Mouse (Mus musculus) limb, embryonic 14.5 days (tissue): ENCODE measurements around the gene Hyal1. TPM values are rescaled to one million over a fixed set of nuclear protein-coding genes. Genes with fewer than 3 reads are reported as not detected.

Source experiments
- ATAC-seq: fragments of 200-750 bp; cut with Nextera tagmentation; 2 replicates; pipeline ENCODE4 v1.8.0; 2017; ENCODE audit warnings: low read depth, moderate number of reproducible peaks, moderate TSS enrichment; ENCODE audit not compliant: low FRiP score
- DNase-seq: peaks from one replicate; pipeline ENCODE4 v3.0.0-alpha.2; 2015; ENCODE audit warnings: low spot score
- H3K27ac ChIP-seq: fragments of 300-500 bp; sonication (generic); replicated peaks from 2 replicates; pipeline ENCODE4 v1.5.1; 2014; ENCODE audit warnings: low read depth, mild to moderate bottlenecking, low read length, moderate library complexity, mixed read lengths
- H3K27me3 ChIP-seq: fragments of 300-500 bp; sonication (generic); 2 replicates; pipeline ENCODE4 v1.6.1; 2014; ENCODE audit warnings: low read length, mixed read lengths; ENCODE audit not compliant: control insufficient read depth, insufficient read depth
- H3K36me3 ChIP-seq: fragments of 300-500 bp; sonication (generic); 2 replicates; pipeline ENCODE4 v1.6.1; 2014; ENCODE audit warnings: mild to moderate bottlenecking, low read length, moderate library complexity, mixed read lengths; ENCODE audit not compliant: control insufficient read depth, insufficient read depth
- H3K4me1 ChIP-seq: fragments of 300-500 bp; sonication (generic); 2 replicates; pipeline ENCODE4 v1.6.1; 2014; ENCODE audit warnings: antibody characterized with exemption, low read length, mixed read lengths; ENCODE audit not compliant: control insufficient read depth, insufficient read depth
- H3K4me2 ChIP-seq: fragments of 300-500 bp; sonication (generic); replicated peaks from 2 replicates; pipeline ENCODE4 v1.6.1; 2014; ENCODE audit warnings: low read depth, mild to moderate bottlenecking, low read length, moderate library complexity; ENCODE audit not compliant: severe bottlenecking
- H3K4me3 ChIP-seq: fragments of 300-500 bp; sonication (generic); replicated peaks from 2 replicates; pipeline ENCODE4 v1.5.1; 2014; ENCODE audit warnings: low read length
- H3K9ac ChIP-seq: fragments of 300-500 bp; sonication (generic); 2 replicates; pipeline ENCODE4 v1.6.1; 2014; ENCODE audit warnings: mild to moderate bottlenecking, low read depth, low read length, moderate library complexity; ENCODE audit not compliant: severe bottlenecking
- H3K9me3 ChIP-seq: fragments of 300-500 bp; sonication (generic); 2 replicates; pipeline ENCODE4 v1.6.1; 2016; ENCODE audit warnings: low read length; ENCODE audit not compliant: control insufficient read depth
- POLR2A ChIP-seq: fragments of 200-500 bp; IDR thresholded peaks from 2 replicates; pipeline ENCODE4 v1.8.0; 2012; ENCODE audit warnings: inconsistent platforms, mild to moderate bottlenecking, moderate library complexity, borderline replicate concordance; ENCODE audit not compliant: insufficient read depth, insufficient read length; ENCODE audit errors: extremely low read depth
- WGBS: fragments of 180-500 bp; shearing (Covaris S2); extraction: QIAGEN DNeasy Blood & Tissue Kit; methylation state at CpG from one replicate; pipeline ENCODE4 v1.1.7; 2014; 5-methylcytosine and 5-hydroxymethylcytosine counted together
- polyA plus RNA-seq, 2 experiments: library from polyadenylated mRNA; depleted of rRNA in 1 of 2; stranded (reverse) in 1 of 2; unstranded in 1 of 2; fragments of >200 nt; fragmentation: Nextera tagmentation in 1 of 2; extraction: Ambion mirVana in 1 of 2; gene quantifications; 2 replicates each; pipeline versions ENCODE4 v1.2.1 to v1.2.3; 2012 to 2014

The Hyal1 gene
- polyA plus RNA-seq, 2 experiments: 6.9 to 11.1 TPM

- H3K9ac ChIP-seq: no peak overlapping the region
- H3K4me2 ChIP-seq: no peak overlapping the region
- ATAC-seq: no peak
- no peak for DNase-seq
- H3K9me3 ChIP-seq: no peaks in the 10 kb centered on the region
- TF ChIP-seq POLR2A: no peak
- 75% methylated on average over 3 of the region's 3 CpGs for WGBS
- peaks cover 35% of the 10 kb centered on the region for H3K4me1 ChIP-seq
- peaks cover 44% of the 10 kb centered on the region for H3K36me3 ChIP-seq
- no peak overlapping the region; the same call in 1 of the 2 replicates for H3K27ac ChIP-seq
- H3K4me3 ChIP-seq: no peak overlapping the region
- H3K27me3 ChIP-seq: no peaks in the 10 kb centered on the region
Observed at GRCm38 (mm10) chr9:107624951-107625350, 48.2 kb downstream of the Hyal1 start.

GRCm38 (mm10) chr9:107625351-107626128, 48.8 kb downstream of the Hyal1 start:
- TF ChIP-seq POLR2A: no peak
- 94% methylated on average over 12 of the region's 12 CpGs for WGBS
- H3K9ac ChIP-seq: no peak overlapping the region
- no peak overlapping the region for H3K4me2 ChIP-seq
- peaks cover 38% of the 10 kb centered on the region for H3K36me3 ChIP-seq
- peaks cover 41% of the 10 kb centered on the region for H3K4me1 ChIP-seq
- no peaks in the 10 kb centered on the region for H3K27me3 ChIP-seq
- no peak for DNase-seq
- no peak overlapping the region for H3K4me3 ChIP-seq
- no peaks in the 10 kb centered on the region for H3K9me3 ChIP-seq
- ATAC-seq: no peak
- H3K27ac ChIP-seq: peak overlapping the region; percentile 89; the same call in 1 of the 2 replicates

GRCm38 (mm10) chr9:107626158-107626843, 49.6 kb downstream of the Hyal1 start:
- ATAC-seq (peak; percentile 58), DNase-seq (peak; percentile 71)
- Histone ChIP-seq H3K4me3 (peak overlapping the region; percentile 13), H3K4me1 (peaks cover 48% of the 10 kb centered on the region), H3K27me3 (no peaks in the 10 kb centered on the region), H3K4me2 (peak overlapping the region; percentile 29; the same call in 1 of the 2 replicates), H3K9ac (peak overlapping the region; percentile 58), H3K27ac (peak overlapping the region; percentile 89), H3K36me3 (peaks cover 40% of the 10 kb centered on the region), H3K9me3 (no peaks in the 10 kb centered on the region)
- no peak for TF ChIP-seq POLR2A
- WGBS: 43% methylated on average over 13 of the region's 15 CpGs

- peaks cover 40% of the 10 kb centered on the region for H3K36me3 ChIP-seq
- no peak for TF ChIP-seq POLR2A
- H3K4me2 ChIP-seq: peak overlapping the region; percentile 29
- H3K9me3 ChIP-seq: no peaks in the 10 kb centered on the region
- H3K27ac ChIP-seq: peak overlapping the region; percentile 89
- H3K4me1 ChIP-seq: peaks cover 53% of the 10 kb centered on the region
- H3K27me3 ChIP-seq: no peaks in the 10 kb centered on the region
- ATAC-seq: peak; percentile 82
- WGBS: 11% methylated on average over 2 of the region's 2 CpGs
- H3K9ac ChIP-seq: peak overlapping the region; percentile 58
- H3K4me3 ChIP-seq: peak overlapping the region; percentile 13
- peak; percentile 91 for DNase-seq
Observed at GRCm38 (mm10) chr9:107626844-107627277, 50.1 kb downstream of the Hyal1 start.

- H3K27me3 ChIP-seq: no peaks in the 10 kb centered on the region
- H3K4me2 ChIP-seq: peak overlapping the region; percentile 29
- H3K9me3 ChIP-seq: no peaks in the 10 kb centered on the region
- H3K4me3 ChIP-seq: no peak overlapping the region
- peaks cover 58% of the 10 kb centered on the region for H3K4me1 ChIP-seq
- no peak for DNase-seq
- no peak for TF ChIP-seq POLR2A
- ATAC-seq: no peak
- H3K27ac ChIP-seq: peak overlapping the region; percentile 89
- H3K9ac ChIP-seq: peak overlapping the region; percentile 58
- WGBS: 37% methylated on average over 20 of the region's 20 CpGs
- H3K36me3 ChIP-seq: peaks cover 33% of the 10 kb centered on the region
Observed at GRCm38 (mm10) chr9:107627387-107628255, 50.9 kb downstream of the Hyal1 start.
